Mouse (Mus musculus) liver, adult 2 months (tissue): ENCODE measurements around the gene Rcor1. TPM values are rescaled to one million over a fixed set of nuclear protein-coding genes. Genes with fewer than 3 reads are reported as not detected.
A peak's percentile ranks its signal among the peaks of the same experiment; 100 is the strongest.

Experiments used
- DNase-seq: peaks from one replicate; pipeline ENCODE4 v3.0.0-alpha.2; 2011; ENCODE audit warnings: low read depth, low spot score; ENCODE audit errors: extremely low read depth
- H3K27ac ChIP-seq: fragments of 200-500 bp; replicated peaks from 2 replicates; pipeline ENCODE4 v1.5.1; 2012; ENCODE audit warnings: low read depth, mild to moderate bottlenecking, control low read depth, inconsistent platforms, low read length; ENCODE audit not compliant: insufficient read depth
- H3K27me3 ChIP-seq: fragments of 200-500 bp; 2 replicates; pipeline ENCODE4 v1.6.1; 2012; ENCODE audit warnings: mild to moderate bottlenecking, moderate library complexity, low read length, inconsistent platforms; ENCODE audit not compliant: control insufficient read depth, insufficient read depth
- H3K36me3 ChIP-seq: fragments of 200-500 bp; 2 replicates; pipeline ENCODE4 v1.6.1; 2012; ENCODE audit warnings: low read length, inconsistent platforms; ENCODE audit not compliant: control insufficient read depth, insufficient read depth
- H3K4me1 ChIP-seq: fragments of 200-500 bp; 2 replicates; pipeline ENCODE4 v1.6.1; 2011; ENCODE audit warnings: low read length; ENCODE audit not compliant: control insufficient read depth, insufficient read depth
- H3K4me3 ChIP-seq: fragments of 200-500 bp; 2 replicates; pipeline ENCODE4 v1.5.1; 2011; ENCODE audit warnings: low read depth, mild to moderate bottlenecking, control low read depth, low read length, moderate library complexity; ENCODE audit not compliant: insufficient read depth
- H3K79me2 ChIP-seq: fragments of 200-500 bp; 2 replicates; pipeline ENCODE4 v1.6.1; 2012; ENCODE audit warnings: inconsistent platforms, mild to moderate bottlenecking, low read length, moderate library complexity; ENCODE audit not compliant: control insufficient read depth, insufficient read depth
- H3K9ac ChIP-seq: fragments of 200-500 bp; 2 replicates; pipeline ENCODE4 v1.6.1; 2012; ENCODE audit warnings: low read depth, mild to moderate bottlenecking, control low read depth, inconsistent platforms, low read length
- CTCF ChIP-seq: fragments of 200-500 bp; IDR thresholded peaks from 2 replicates; pipeline ENCODE4 v1.5.1; 2011; ENCODE audit warnings: low read depth, low read length, control low read depth
- POLR2A ChIP-seq: fragments of 200-500 bp; IDR thresholded peaks from 2 replicates; pipeline ENCODE4 v1.6.1; 2011; ENCODE audit warnings: low read length, control low read depth; ENCODE audit not compliant: insufficient read depth; ENCODE audit errors: extremely low read depth
- WGBS: fragments of 180-500 bp; shearing (Covaris S2); methylation state at CpG from one replicate; pipeline ENCODE4 v1.1.7; 2018; 5-methylcytosine and 5-hydroxymethylcytosine counted together
- polyA plus RNA-seq: library from polyadenylated mRNA; depleted of rRNA; stranded (reverse); fragments of >200 nt; gene quantifications from 2 replicates; pipeline ENCODE4 v1.2.3, GENCODE M21; 2012; rRNA removed
- total RNA-seq: library from RNA; depleted of rRNA; stranded (reverse); fragments of >200 nt; gene quantifications from 2 replicates; pipeline ENCODE4 v1.2.3, GENCODE M21; 2014; rRNA removed

The Rcor1 gene
- total RNA-seq (4.4 and 5.9 TPM in 2 replicates), polyA plus RNA-seq (3.4 and 5.3 TPM in 2 replicates)

- TF ChIP-seq CTCF: no peak
- TF ChIP-seq POLR2A: peak; percentile 79
- H3K4me1 ChIP-seq: peaks cover 9% of the 10 kb centered on the region
- WGBS: under 1% methylated on average over 71 of the region's 76 CpGs
Measured at GRCm38 (mm10) chr12:111038976-111039612, at the start of gene Rcor1. Gene Rcor1, plus strand, starts transcription at chr12:111039351.

GRCm38 (mm10) chr12:110989409-110989808 is 49.7 kb upstream of the Rcor1 start:
- no peak overlapping the region for H3K9ac ChIP-seq
- no peaks in the 10 kb centered on the region for H3K79me2 ChIP-seq
- no peak overlapping the region for H3K4me3 ChIP-seq
- no peaks in the 10 kb centered on the region for H3K4me1 ChIP-seq
- H3K27me3 ChIP-seq: no peaks in the 10 kb centered on the region
- no peak for TF ChIP-seq POLR2A
- no peak for TF ChIP-seq CTCF
- WGBS: 93% methylated on average over 3 of the region's 3 CpGs
- no peak overlapping the region for H3K27ac ChIP-seq
- DNase-seq: no peak
- no peaks in the 10 kb centered on the region for H3K36me3 ChIP-seq

More at GRCm38 (mm10) chr12:111038976-111039612, at the start of gene Rcor1:
- no peaks in the 10 kb centered on the region for H3K27me3 ChIP-seq
- H3K4me3 ChIP-seq: peak within 1 kb of the TSS; percentile 74
- H3K9ac ChIP-seq: peak within 1 kb of the TSS; percentile 99
- peak; percentile 95 for DNase-seq
- no peaks in the 10 kb centered on the region for H3K36me3 ChIP-seq
- H3K27ac ChIP-seq: peak within 1 kb of the TSS; percentile 48
- H3K79me2 ChIP-seq: peaks cover 18% of the 10 kb centered on the region; the same call in 1 of the 2 replicates

- Histone ChIP-seq H3K27me3 (no peaks in the 10 kb centered on the region), H3K4me1 (no peaks in the 10 kb centered on the region), H3K79me2 (no peaks in the 10 kb centered on the region), H3K9ac (no peak overlapping the region), H3K36me3 (no peaks in the 10 kb centered on the region), H3K4me3 (no peak overlapping the region), H3K27ac (no peak overlapping the region)
- WGBS: 94% methylated on average over 7 of the region's 7 CpGs
- no peak for DNase-seq
- TF ChIP-seq CTCF: no peak
- no peak for TF ChIP-seq POLR2A
Measured at GRCm38 (mm10) chr12:110990500-110990899, 48.7 kb upstream of the Rcor1 start.

GRCm38 (mm10) chr12:110991361-110992127 is 47.6 kb upstream of the Rcor1 start:
- no peaks in the 10 kb centered on the region for H3K36me3 ChIP-seq
- no peak overlapping the region for H3K27ac ChIP-seq
- no peaks in the 10 kb centered on the region for H3K79me2 ChIP-seq
- TF ChIP-seq CTCF (peak; percentile 87), POLR2A (no peak)
- H3K4me1 ChIP-seq: no peaks in the 10 kb centered on the region
- WGBS: 12% methylated on average over 23 of the region's 23 CpGs
- DNase-seq: peak; percentile 61
- 0 out of 2 replicates have a peak overlapping the region, but pooled peaks have one; percentile 1 for H3K9ac ChIP-seq
- H3K27me3 ChIP-seq: no peaks in the 10 kb centered on the region
- H3K4me3 ChIP-seq: peak overlapping the region; percentile 69

GRCm38 (mm10) chr12:110992128-110992553 is 47.0 kb upstream of the Rcor1 start:
- no peak for TF ChIP-seq POLR2A
- TF ChIP-seq CTCF: peak; percentile 96
- WGBS: under 1% methylated on average over 24 of the region's 24 CpGs

More at GRCm38 (mm10) chr12:110992128-110992553, 47.0 kb upstream of the Rcor1 start:
- DNase-seq: peak; percentile 74
- Histone ChIP-seq H3K9ac (peak overlapping the region; percentile 55), H3K79me2 (no peaks in the 10 kb centered on the region), H3K4me1 (no peaks in the 10 kb centered on the region), H3K36me3 (no peaks in the 10 kb centered on the region), H3K27me3 (no peaks in the 10 kb centered on the region), H3K27ac (no peak overlapping the region), H3K4me3 (peak overlapping the region; percentile 69)
